Mouse (Mus musculus) stomach, embryonic 15.5 days (tissue): ENCODE data around the gene Myo18b. TPM values are rescaled to one million over a fixed set of nuclear protein-coding genes. Genes with fewer than 3 reads are reported as not detected.

ENCODE experiments used
- ATAC-seq: fragments of 200-750 bp; cut with Nextera tagmentation; 2 replicates; pipeline ENCODE4 v1.8.0; 2017; ENCODE audit warnings: low read depth, moderate number of reproducible peaks, moderate TSS enrichment; ENCODE audit not compliant: insufficient read depth, low FRiP score
- H3K27ac ChIP-seq: fragments of 300-500 bp; sonication (generic); 2 replicates; pipeline ENCODE4 v1.5.1; 2015; ENCODE audit warnings: mild to moderate bottlenecking, inconsistent platforms
- H3K27me3 ChIP-seq: fragments of 300-500 bp; sonication (generic); replicated peaks from 2 replicates; pipeline ENCODE4 v1.6.1; 2015; ENCODE audit warnings: inconsistent platforms
- H3K36me3 ChIP-seq: fragments of 300-500 bp; sonication (generic); 2 replicates; pipeline ENCODE4 v1.6.1; 2015; ENCODE audit warnings: inconsistent platforms
- H3K4me1 ChIP-seq: fragments of 300-500 bp; sonication (generic); 2 replicates; pipeline ENCODE4 v1.6.1; 2015; ENCODE audit warnings: inconsistent platforms
- H3K4me2 ChIP-seq: fragments of 300-500 bp; sonication (generic); 2 replicates; pipeline ENCODE4 v1.6.1; 2015; ENCODE audit warnings: mild to moderate bottlenecking, inconsistent platforms
- H3K4me3 ChIP-seq: fragments of 300-500 bp; sonication (generic); replicated peaks from 2 replicates; pipeline ENCODE4 v1.5.1; 2015; ENCODE audit warnings: inconsistent platforms
- H3K9ac ChIP-seq: fragments of 300-500 bp; sonication (generic); 2 replicates; pipeline ENCODE4 v1.6.1; 2015; ENCODE audit warnings: inconsistent platforms
- H3K9me3 ChIP-seq: fragments of 300-500 bp; sonication (generic); 2 replicates; pipeline ENCODE4 v1.6.1; 2016; ENCODE audit warnings: inconsistent platforms
- WGBS: fragments of 180-500 bp; shearing (Covaris S2); methylation state at CpG from one replicate; pipeline ENCODE4 v1.1.7; 2015; 5-methylcytosine and 5-hydroxymethylcytosine counted together
- polyA plus RNA-seq: library from polyadenylated mRNA; unstranded; fragments of >200 nt; fragmentation: Nextera tagmentation; extraction: Ambion mirVana; gene quantifications from 2 replicates; pipeline ENCODE4 v1.2.1, GENCODE M21; 2015

Myo18b gene
- polyA plus RNA-seq, 1 experiment from 2014 or later, result 0.51 TPM

DNA sequence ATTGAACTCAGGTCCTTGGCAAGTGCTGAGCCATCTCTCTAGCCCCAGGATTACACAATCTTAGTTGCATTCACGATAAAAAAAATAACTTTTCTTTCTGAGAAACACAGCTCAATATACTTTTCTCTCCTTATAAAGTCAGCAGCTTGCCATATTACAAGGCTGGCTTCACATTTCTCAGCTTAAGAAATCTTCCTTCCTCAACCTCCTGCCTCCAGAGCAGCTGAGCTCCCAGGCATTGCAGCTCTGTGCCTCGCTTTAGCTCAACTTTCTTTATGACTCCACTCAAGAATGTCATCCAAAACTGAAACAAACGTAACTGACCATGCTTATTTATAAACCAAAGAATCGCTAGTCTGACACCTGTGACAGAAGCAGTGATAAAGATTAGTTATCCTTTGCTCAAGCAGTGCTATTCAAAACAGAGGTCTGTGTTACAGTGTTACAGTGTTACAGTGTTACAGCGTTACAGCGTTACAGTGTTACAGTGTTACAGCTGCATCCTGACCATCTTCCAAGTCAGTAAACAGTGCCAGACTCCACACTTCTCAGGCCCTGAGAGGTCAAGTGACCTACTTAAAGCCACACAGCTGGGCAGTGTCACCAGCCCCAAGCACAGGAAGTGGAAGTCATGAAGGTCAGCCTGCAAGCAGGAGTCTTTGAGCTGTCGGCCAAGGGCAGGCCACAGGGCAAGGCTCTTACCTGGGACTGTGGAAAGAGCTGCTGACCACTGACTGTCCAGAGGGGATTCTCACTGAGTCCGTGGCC, 181.3 kb downstream of the Myo18b start:
- 39% methylated on average over 8 of the region's 8 CpGs for WGBS
- Histone ChIP-seq H3K9me3 (no peaks in the 10 kb centered on the region), H3K4me3 (no peak overlapping the region), H3K36me3 (no peaks in the 10 kb centered on the region), H3K4me2 (no peak overlapping the region), H3K9ac (no peak overlapping the region), H3K4me1 (no peaks in the 10 kb centered on the region), H3K27ac (no peak overlapping the region), H3K27me3 (no peaks in the 10 kb centered on the region)
- no peak for ATAC-seq

DNA sequence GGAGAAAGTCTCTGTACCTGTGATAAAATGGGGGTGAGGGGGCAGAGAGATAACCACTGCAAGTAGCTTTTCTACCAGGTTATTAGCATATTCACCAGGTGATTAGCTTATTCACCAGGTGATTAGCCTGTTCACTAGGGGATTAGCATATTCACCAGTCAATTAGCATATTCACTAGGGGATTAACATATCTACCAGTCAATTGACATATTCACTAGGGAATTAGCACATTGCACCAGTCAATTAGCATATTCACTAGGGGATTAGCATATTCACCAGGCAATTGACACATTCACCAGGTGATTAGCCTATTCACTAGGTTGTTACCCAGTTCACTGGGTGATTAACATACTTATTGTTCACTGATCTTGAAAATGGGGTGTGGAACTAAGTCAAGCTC, 186.3 kb downstream of the Myo18b start:
- no peak overlapping the region for H3K4me2 ChIP-seq
- no peaks in the 10 kb centered on the region for H3K27me3 ChIP-seq
- H3K9me3 ChIP-seq, result no peaks in the 10 kb centered on the region
- H3K4me3 ChIP-seq, result no peak overlapping the region
- no peaks in the 10 kb centered on the region for H3K4me1 ChIP-seq
- no peak overlapping the region for H3K9ac ChIP-seq
- no peak overlapping the region for H3K27ac ChIP-seq
- H3K36me3 ChIP-seq, result no peaks in the 10 kb centered on the region
- ATAC-seq, result no peak

DNA sequence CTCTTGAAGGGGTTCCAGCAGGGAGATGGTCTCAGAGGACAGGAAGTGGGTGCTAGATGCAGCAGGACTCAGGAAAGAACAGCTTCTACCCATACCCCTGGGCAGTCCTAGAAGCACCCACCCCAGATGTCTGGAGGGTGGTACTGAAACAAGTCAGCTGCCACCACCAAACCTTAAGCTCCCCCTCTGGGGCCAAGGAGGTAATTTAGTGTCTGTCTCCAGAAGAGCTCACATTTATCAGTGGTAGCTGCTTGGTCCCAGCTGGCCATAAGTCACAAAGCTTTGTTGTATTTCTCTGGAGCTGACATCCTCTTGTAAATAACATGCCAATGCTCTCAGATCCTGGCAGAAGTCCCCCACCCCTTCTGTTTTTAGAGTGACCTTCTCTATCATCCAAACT, 187.7 kb downstream of the Myo18b start:
- Histone ChIP-seq H3K36me3 (no peaks in the 10 kb centered on the region), H3K9ac (no peak overlapping the region), H3K4me3 (no peak overlapping the region), H3K9me3 (no peaks in the 10 kb centered on the region), H3K4me1 (no peaks in the 10 kb centered on the region), H3K27me3 (no peaks in the 10 kb centered on the region), H3K4me2 (no peak overlapping the region), H3K27ac (no peak overlapping the region)
- no peak for ATAC-seq

DNA sequence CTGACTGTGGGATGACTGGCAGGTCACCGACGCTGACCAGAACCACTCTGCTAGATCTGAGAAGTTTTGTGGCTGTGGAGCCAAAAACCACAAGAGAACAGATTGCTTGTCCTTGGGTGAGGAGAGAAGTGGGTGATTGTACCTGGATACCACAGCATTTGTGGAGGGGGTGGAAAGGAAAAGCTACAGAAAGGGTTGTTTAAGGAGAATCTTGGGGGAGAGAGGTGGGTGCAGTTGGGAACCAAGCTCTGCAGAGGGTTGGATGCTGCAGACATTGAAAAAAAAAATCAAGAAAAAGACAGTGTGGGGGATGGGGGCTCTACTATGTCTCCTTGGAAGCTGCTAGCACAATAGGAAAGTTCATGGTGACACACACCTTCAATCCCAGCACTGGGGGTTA, 188.7 kb downstream of the Myo18b start:
- H3K27me3 ChIP-seq, result no peaks in the 10 kb centered on the region
- 91% methylated on average over 2 of the region's 2 CpGs for WGBS
- H3K9ac ChIP-seq, result no peak overlapping the region
- H3K4me3 ChIP-seq, result no peak overlapping the region
- no peaks in the 10 kb centered on the region for H3K9me3 ChIP-seq
- no peak overlapping the region for H3K27ac ChIP-seq
- ATAC-seq, result no peak
- H3K36me3 ChIP-seq, result no peaks in the 10 kb centered on the region
- H3K4me2 ChIP-seq, result no peak overlapping the region
- H3K4me1 ChIP-seq, result no peaks in the 10 kb centered on the region

DNA sequence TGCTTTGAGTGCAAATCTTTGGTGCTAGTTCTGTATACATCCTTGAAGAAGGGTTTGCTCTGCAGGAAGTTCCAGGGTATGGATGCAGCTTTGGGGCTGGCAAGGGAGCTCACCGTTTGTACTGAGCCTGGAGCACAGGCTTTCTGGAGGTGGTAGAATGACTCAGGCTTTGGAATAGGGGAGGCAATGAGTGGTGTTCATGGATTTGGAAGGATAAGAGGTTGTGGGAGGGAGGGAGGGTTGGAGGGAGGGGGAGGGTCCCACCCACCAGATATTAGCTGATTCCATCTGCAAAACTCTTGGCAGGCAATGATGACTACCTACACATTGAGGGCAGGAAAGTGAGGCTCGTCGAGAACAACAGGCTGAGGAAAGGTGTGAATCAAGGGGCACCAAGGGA, 195.4 kb downstream of the Myo18b start:
- no peaks in the 10 kb centered on the region for H3K4me1 ChIP-seq
- no peak overlapping the region for H3K4me3 ChIP-seq
- H3K9ac ChIP-seq, result no peak overlapping the region
- H3K9me3 ChIP-seq, result no peaks in the 10 kb centered on the region
- no peak for ATAC-seq
- H3K27ac ChIP-seq, result no peak overlapping the region
- no peak overlapping the region for H3K4me2 ChIP-seq
- 55% methylated on average over 3 of the region's 3 CpGs for WGBS
- H3K36me3 ChIP-seq, result no peaks in the 10 kb centered on the region
- H3K27me3 ChIP-seq, result no peaks in the 10 kb centered on the region

DNA sequence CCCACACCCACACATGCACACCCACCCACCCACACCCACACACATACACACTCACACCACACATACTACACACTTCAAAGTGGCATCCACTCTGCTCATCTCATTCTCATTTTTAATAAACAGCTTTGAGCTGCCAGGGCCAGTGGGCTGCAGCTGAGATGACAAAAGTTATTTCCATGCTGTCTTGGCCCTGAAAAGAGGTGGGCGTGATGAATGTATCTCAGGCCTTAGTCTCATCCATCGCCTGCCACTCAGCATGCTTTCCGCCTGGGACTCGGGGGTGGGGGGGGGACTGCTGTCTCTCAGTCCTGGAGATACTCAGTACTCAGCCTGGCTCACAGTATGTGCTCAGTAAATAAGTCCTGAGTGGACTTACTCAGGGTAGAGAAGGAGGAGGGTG, 199.5 kb downstream of the Myo18b start:
- no peak overlapping the region for H3K4me2 ChIP-seq
- H3K36me3 ChIP-seq, result no peaks in the 10 kb centered on the region
- 72% methylated on average over 4 of the region's 4 CpGs for WGBS
- no peaks in the 10 kb centered on the region for H3K4me1 ChIP-seq
- H3K27me3 ChIP-seq, result no peaks in the 10 kb centered on the region
- H3K9me3 ChIP-seq, result no peaks in the 10 kb centered on the region
- H3K27ac ChIP-seq, result no peak overlapping the region
- no peak for ATAC-seq
- no peak overlapping the region for H3K4me3 ChIP-seq
- H3K9ac ChIP-seq, result no peak overlapping the region

DNA sequence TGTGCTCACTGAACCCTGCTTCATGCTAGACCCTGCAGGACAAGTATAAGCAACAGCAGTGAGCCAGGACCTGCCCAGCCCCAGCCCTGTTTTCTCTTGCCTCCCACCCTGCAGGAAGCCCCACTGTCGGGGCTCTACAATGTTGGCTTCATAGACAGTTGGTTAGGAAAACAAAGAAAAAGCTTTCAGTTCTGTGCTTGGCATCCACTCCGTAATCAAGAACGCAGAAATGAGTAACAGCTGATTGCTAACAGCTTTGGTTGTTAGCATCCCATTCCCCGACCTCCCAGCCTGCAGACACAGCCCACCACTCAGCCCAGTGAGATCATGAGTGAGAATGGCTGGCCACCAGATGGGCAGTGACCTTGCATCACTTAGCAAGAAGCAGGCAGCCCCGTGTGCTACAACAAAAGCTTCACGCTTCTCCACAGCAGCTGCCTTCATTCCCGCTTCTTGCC, 200.9 kb downstream of the Myo18b start:
- ATAC-seq, result no peak
- no peak overlapping the region for H3K27ac ChIP-seq
- H3K9ac ChIP-seq, result no peak overlapping the region
- H3K4me1 ChIP-seq, result no peaks in the 10 kb centered on the region
- no peaks in the 10 kb centered on the region for H3K27me3 ChIP-seq
- no peaks in the 10 kb centered on the region for H3K36me3 ChIP-seq
- WGBS, result 49% methylated on average over 7 of the region's 7 CpGs
- no peaks in the 10 kb centered on the region for H3K9me3 ChIP-seq
- no peak overlapping the region for H3K4me2 ChIP-seq
- H3K4me3 ChIP-seq, result no peak overlapping the region

DNA sequence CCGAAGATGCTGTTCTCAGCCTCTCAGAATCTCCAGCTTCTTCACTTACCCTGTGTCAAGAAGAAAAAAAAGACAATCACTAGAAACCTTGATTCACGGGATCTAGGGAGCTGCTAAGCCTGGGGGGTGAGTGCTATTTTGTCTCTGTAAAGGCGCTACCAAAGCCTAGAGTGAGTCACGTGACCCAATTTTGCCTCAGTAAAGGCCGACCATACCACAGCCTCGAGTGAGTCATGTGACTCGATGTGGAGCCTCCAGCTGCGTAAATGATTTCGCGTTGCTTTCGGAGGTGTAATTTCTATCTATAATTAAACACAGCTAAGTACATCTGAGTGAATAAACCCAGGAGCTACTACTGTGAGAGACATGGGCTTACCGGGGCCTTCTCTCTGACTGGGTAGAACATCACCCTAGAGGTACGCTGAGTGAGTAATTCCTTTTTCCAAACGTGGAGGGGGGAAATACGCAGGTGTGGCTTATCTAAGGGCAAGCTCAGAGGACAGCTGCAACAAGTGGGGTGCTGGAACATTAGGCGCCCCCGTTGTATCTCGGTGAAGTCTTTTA, 202.8 kb downstream of the Myo18b start:
- no peak for ATAC-seq
- WGBS, result 78% methylated on average over 18 of the region's 18 CpGs

DNA sequence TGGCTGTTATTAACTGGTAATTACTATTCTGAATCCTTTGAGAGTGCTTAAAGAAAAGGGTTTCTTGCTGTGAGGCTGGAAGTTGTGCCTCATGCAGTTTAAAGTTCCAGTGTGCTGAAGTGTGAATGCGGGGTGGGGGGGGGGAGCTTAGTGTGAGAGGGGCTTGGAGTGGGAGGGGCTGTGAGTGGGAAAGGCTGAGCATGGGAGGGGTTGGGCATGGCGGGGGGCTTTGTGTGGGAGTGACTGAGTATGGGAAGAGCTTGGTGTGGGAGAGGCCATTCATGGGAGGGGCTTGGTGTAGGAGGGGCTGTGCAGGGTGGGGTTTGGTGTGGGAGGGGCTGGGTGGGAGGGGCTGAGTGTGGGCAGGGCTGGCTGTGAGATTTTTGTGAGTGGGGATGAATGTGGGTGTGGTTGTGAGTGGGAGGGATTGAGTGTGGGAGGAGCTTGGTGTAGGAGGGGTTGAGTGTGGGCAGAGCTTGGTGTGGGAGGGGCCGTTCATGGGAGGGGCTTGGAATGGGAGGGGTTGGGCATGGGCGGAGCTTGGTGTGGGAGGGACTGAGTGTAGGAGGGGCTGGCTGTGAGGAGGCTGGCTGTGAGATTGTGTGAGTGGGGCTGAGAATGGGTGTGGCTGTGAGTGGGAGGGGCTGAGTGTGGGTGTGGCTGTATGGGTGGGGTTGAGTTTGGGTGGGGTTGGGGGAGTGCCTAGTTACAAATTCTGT, 208.9 kb downstream of the Myo18b start:
- H3K27me3 ChIP-seq, result no peaks in the 10 kb centered on the region
- no peaks in the 10 kb centered on the region for H3K4me1 ChIP-seq
- 67% methylated on average over 4 of the region's 4 CpGs for WGBS
- H3K9ac ChIP-seq, result no peak overlapping the region
- no peak for ATAC-seq
- no peaks in the 10 kb centered on the region for H3K9me3 ChIP-seq
- H3K4me3 ChIP-seq, result no peak overlapping the region
- no peak overlapping the region for H3K27ac ChIP-seq
- H3K4me2 ChIP-seq, result no peak overlapping the region
- no peaks in the 10 kb centered on the region for H3K36me3 ChIP-seq

More for the DNA sequence above, 202.8 kb downstream of the Myo18b start:
- H3K4me1 ChIP-seq, result no peaks in the 10 kb centered on the region
- no peaks in the 10 kb centered on the region for H3K27me3 ChIP-seq
- H3K9me3 ChIP-seq, result no peaks in the 10 kb centered on the region
- no peaks in the 10 kb centered on the region for H3K36me3 ChIP-seq
- no peak overlapping the region for H3K4me2 ChIP-seq
- no peak overlapping the region for H3K4me3 ChIP-seq
- no peak overlapping the region for H3K27ac ChIP-seq
- H3K9ac ChIP-seq, result no peak overlapping the region

DNA sequence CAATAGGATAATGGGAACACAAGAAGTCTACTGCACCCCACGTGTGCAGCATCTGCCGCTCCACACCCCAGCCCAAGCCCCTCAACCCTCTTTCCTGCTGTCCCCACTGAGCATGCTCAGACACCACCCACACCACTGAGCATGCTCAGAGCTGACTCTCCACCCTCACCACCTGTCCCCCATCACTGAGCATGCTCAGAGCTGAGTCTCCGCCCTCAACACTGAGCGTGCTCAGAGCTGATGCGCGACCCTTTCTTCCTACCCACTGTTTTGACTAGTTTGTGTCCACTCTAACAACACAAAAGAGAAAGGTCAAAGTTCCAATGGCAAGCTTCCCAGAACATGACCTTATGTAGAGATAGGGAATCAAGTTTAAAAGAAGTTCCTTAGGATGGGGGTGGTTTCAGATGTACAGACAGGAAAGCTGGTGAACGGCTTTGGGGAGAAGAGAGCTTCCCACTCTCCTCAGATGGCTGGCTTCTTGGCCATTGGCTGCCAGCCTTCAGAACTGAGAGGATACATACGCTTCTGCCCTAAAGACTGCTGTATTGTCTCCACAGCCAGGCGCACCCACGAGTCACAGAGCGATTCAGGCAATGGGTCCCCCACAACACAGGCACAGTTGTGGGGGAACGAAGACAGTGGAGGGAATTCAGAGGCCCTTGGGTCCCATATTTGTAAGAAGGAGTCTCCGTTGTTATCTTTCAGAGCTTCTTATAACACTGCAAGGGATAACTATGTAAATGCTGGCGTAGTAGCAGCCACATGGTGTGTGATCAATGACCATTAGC, 209.7 kb downstream of the Myo18b start:
- no peaks in the 10 kb centered on the region for H3K27me3 ChIP-seq
- 73% methylated on average over 14 of the region's 14 CpGs for WGBS
- H3K4me1 ChIP-seq, result no peaks in the 10 kb centered on the region
- no peak overlapping the region for H3K4me3 ChIP-seq
- H3K27ac ChIP-seq, result no peak overlapping the region
- H3K4me2 ChIP-seq, result no peak overlapping the region
- H3K9me3 ChIP-seq, result no peaks in the 10 kb centered on the region
- no peak for ATAC-seq
- no peak overlapping the region for H3K9ac ChIP-seq
- H3K36me3 ChIP-seq, result no peaks in the 10 kb centered on the region

DNA sequence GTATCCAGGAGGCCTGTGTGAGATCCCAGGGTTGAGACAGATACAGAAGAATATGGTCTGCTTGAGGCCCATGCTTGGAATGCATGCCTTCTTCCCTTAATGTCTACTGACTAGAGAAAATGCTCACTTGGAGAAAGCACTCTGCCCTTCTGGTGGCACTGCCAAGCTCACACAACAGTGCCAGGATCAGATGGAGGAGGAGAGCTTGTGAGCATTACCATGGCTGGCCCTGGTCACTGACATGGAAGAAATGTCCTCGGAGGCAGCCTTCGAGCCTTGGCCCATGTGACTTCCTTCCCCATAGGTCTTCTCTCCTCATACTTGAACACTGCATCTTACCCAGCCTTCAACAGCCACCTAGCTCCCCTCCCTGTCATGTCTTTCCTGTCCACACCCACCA, 216.9 kb downstream of the Myo18b start:
- WGBS, result 79% methylated on average over 2 of the region's 2 CpGs
- Histone ChIP-seq H3K4me2 (no peak overlapping the region), H3K4me3 (no peak overlapping the region), H3K9ac (no peak overlapping the region), H3K9me3 (no peaks in the 10 kb centered on the region), H3K4me1 (no peaks in the 10 kb centered on the region), H3K27ac (no peak overlapping the region), H3K27me3 (no peaks in the 10 kb centered on the region), H3K36me3 (no peaks in the 10 kb centered on the region)
- no peak for ATAC-seq

DNA sequence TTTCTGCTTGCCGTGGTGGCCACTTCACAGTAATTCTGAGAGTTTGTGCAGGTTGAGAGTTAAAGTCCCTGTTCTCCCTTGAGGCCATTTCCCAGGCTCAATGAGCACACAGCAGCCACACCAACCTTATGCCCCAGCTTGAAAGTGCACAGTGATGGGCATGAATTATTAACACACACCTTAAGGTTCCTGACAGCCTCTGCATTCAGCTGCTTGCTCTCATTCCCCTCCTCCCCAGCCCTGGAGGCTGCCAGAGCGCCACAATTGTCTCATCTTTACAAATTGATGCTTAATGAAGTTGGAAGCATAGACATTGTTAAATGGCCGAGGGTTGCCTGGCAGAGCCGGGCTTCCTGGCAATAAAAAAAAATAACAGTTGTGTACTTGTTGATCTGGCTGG, 218.0 kb downstream of the Myo18b start:
- Histone ChIP-seq H3K9ac (no peak overlapping the region), H3K4me2 (no peak overlapping the region), H3K27me3 (no peaks in the 10 kb centered on the region), H3K4me1 (no peaks in the 10 kb centered on the region), H3K36me3 (no peaks in the 10 kb centered on the region), H3K4me3 (no peak overlapping the region), H3K9me3 (no peaks in the 10 kb centered on the region), H3K27ac (no peak overlapping the region)
- WGBS, result 67% methylated on average over 4 of the region's 4 CpGs
- no peak for ATAC-seq
